Mouse (Mus musculus): ENCODE results near the gene Pip4k2a. TPM values are rescaled to one million over a fixed set of nuclear protein-coding genes. Genes with fewer than 3 reads are reported as not detected.

The Pip4k2a gene
- polyA plus RNA-seq, 1 experiment: 9.5 TPM

GRCm38 (mm10) chr2:18874626-18875025 is 123.3 kb downstream of the Pip4k2a start:
- no peak for TF ChIP-seq CTCF (IDR thresholded peaks at IDR 0.05; ENCODE audit: insufficient read depth, low read length)
- TF ChIP-seq POLR2A (IDR thresholded peaks at IDR 0.05; ENCODE audit: borderline replicate concordance, extremely low read depth, low read depth, low read length): no peak
- Histone ChIP-seq H3K4me3 (replicated peaks; ENCODE audit: extremely low read depth, low read depth, low read length) (no peak overlapping the region), H3K4me1 (ENCODE audit: control insufficient read depth, insufficient read depth, low read length) (no peaks in the 10 kb centered on the region)
- 92% methylated on average over 7 of the region's 7 CpGs for WGBS
- no peak for DNase-seq

- H3K4me1 ChIP-seq (ENCODE audit: control insufficient read depth, insufficient read depth, low read length): no peaks in the 10 kb centered on the region
- TF ChIP-seq CTCF (IDR thresholded peaks at IDR 0.05; ENCODE audit: insufficient read depth, low read length): no peak
- TF ChIP-seq POLR2A (IDR thresholded peaks at IDR 0.05; ENCODE audit: borderline replicate concordance, extremely low read depth, low read depth, low read length): no peak
- no peak for DNase-seq
- WGBS: 86% methylated on average over 8 of the region's 8 CpGs
- H3K4me3 ChIP-seq (replicated peaks; ENCODE audit: extremely low read depth, low read depth, low read length): no peak overlapping the region
These were observed 123.9 kb downstream of the Pip4k2a start for GRCm38 (mm10) chr2:18874063-18874462.

GRCm38 (mm10) chr2:18873440-18873839 is 124.5 kb downstream of the Pip4k2a start:
- Histone ChIP-seq H3K4me1 (ENCODE audit: control insufficient read depth, insufficient read depth, low read length) (no peaks in the 10 kb centered on the region), H3K4me3 (replicated peaks; ENCODE audit: extremely low read depth, low read depth, low read length) (no peak overlapping the region)
- 82% methylated on average over 3 of the region's 3 CpGs for WGBS
- TF ChIP-seq POLR2A (IDR thresholded peaks at IDR 0.05; ENCODE audit: borderline replicate concordance, extremely low read depth, low read depth, low read length) (no peak), CTCF (IDR thresholded peaks at IDR 0.05; ENCODE audit: insufficient read depth, low read length) (no peak)
- DNase-seq: no peak

- WGBS: 4% methylated on average over 2 of the region's 2 CpGs
- Histone ChIP-seq H3K4me3 (replicated peaks; ENCODE audit: extremely low read depth, low read depth, low read length) (no peak overlapping the region), H3K4me1 (ENCODE audit: control insufficient read depth, insufficient read depth, low read length) (no peaks in the 10 kb centered on the region)
- peak; percentile 61 for DNase-seq
- TF ChIP-seq CTCF (IDR thresholded peaks at IDR 0.05; ENCODE audit: insufficient read depth, low read length): peak; percentile 49
- TF ChIP-seq POLR2A (IDR thresholded peaks at IDR 0.05; ENCODE audit: borderline replicate concordance, extremely low read depth, low read depth, low read length): no peak
These were observed 125.1 kb downstream of the Pip4k2a start for GRCm38 (mm10) chr2:18872797-18873196.

GRCm38 (mm10) chr2:18871087-18871486 is 126.8 kb downstream of the Pip4k2a start:
- H3K4me1 ChIP-seq (ENCODE audit: control insufficient read depth, insufficient read depth, low read length): no peaks in the 10 kb centered on the region
- WGBS: 96% methylated on average over 3 of the region's 3 CpGs
- H3K4me3 ChIP-seq (replicated peaks; ENCODE audit: extremely low read depth, low read depth, low read length): no peak overlapping the region
- no peak for TF ChIP-seq POLR2A (IDR thresholded peaks at IDR 0.05; ENCODE audit: borderline replicate concordance, extremely low read depth, low read depth, low read length)
- no peak for TF ChIP-seq CTCF (IDR thresholded peaks at IDR 0.05; ENCODE audit: insufficient read depth, low read length)
- DNase-seq: no peak

GRCm38 (mm10) chr2:18867069-18867468 is 130.9 kb downstream of the Pip4k2a start:
- DNase-seq: no peak
- 84% methylated on average over 2 of the region's 2 CpGs for WGBS
- no peak overlapping the region for H3K4me3 ChIP-seq (replicated peaks; ENCODE audit: extremely low read depth, low read depth, low read length)
- TF ChIP-seq POLR2A (IDR thresholded peaks at IDR 0.05; ENCODE audit: borderline replicate concordance, extremely low read depth, low read depth, low read length) (no peak), CTCF (IDR thresholded peaks at IDR 0.05; ENCODE audit: insufficient read depth, low read length) (no peak)
- no peaks in the 10 kb centered on the region for H3K4me1 ChIP-seq (ENCODE audit: control insufficient read depth, insufficient read depth, low read length)

GRCm38 (mm10) chr2:18864719-18865118 is 133.2 kb downstream of the Pip4k2a start:
- no peak overlapping the region for H3K4me3 ChIP-seq (replicated peaks; ENCODE audit: extremely low read depth, low read depth, low read length)
- TF ChIP-seq CTCF (IDR thresholded peaks at IDR 0.05; ENCODE audit: insufficient read depth, low read length) (no peak), POLR2A (IDR thresholded peaks at IDR 0.05; ENCODE audit: borderline replicate concordance, extremely low read depth, low read depth, low read length) (no peak)
- H3K4me1 ChIP-seq (ENCODE audit: control insufficient read depth, insufficient read depth, low read length): no peaks in the 10 kb centered on the region
- 92% methylated on average over 5 of the region's 5 CpGs for WGBS
- no peak for DNase-seq

- H3K4me3 ChIP-seq (replicated peaks; ENCODE audit: extremely low read depth, low read depth, low read length): no peak overlapping the region
- 88% methylated on average over 5 of the region's 5 CpGs for WGBS
- no peak for TF ChIP-seq POLR2A (IDR thresholded peaks at IDR 0.05; ENCODE audit: borderline replicate concordance, extremely low read depth, low read depth, low read length)
- no peak for TF ChIP-seq CTCF (IDR thresholded peaks at IDR 0.05; ENCODE audit: insufficient read depth, low read length)
- H3K4me1 ChIP-seq (ENCODE audit: control insufficient read depth, insufficient read depth, low read length): no peaks in the 10 kb centered on the region
- no peak for DNase-seq
These were observed 136.2 kb downstream of the Pip4k2a start for GRCm38 (mm10) chr2:18861607-18862158.

GRCm38 (mm10) chr2:18860686-18861085 is 137.2 kb downstream of the Pip4k2a start:
- 79% methylated on average over 9 of the region's 9 CpGs for WGBS
- TF ChIP-seq CTCF (IDR thresholded peaks at IDR 0.05; ENCODE audit: insufficient read depth, low read length): no peak
- no peak for TF ChIP-seq POLR2A (IDR thresholded peaks at IDR 0.05; ENCODE audit: borderline replicate concordance, extremely low read depth, low read depth, low read length)
- no peak for DNase-seq
- H3K4me3 ChIP-seq (replicated peaks; ENCODE audit: extremely low read depth, low read depth, low read length): no peak overlapping the region
- H3K4me1 ChIP-seq (ENCODE audit: control insufficient read depth, insufficient read depth, low read length): no peaks in the 10 kb centered on the region

GRCm38 (mm10) chr2:18857952-18858351 is 140.0 kb downstream of the Pip4k2a start:
- 93% methylated on average over 3 of the region's 3 CpGs for WGBS
- no peak for DNase-seq
- TF ChIP-seq POLR2A (IDR thresholded peaks at IDR 0.05; ENCODE audit: borderline replicate concordance, extremely low read depth, low read depth, low read length) (no peak), CTCF (IDR thresholded peaks at IDR 0.05; ENCODE audit: insufficient read depth, low read length) (no peak)
- Histone ChIP-seq H3K4me1 (ENCODE audit: control insufficient read depth, insufficient read depth, low read length) (no peaks in the 10 kb centered on the region), H3K4me3 (replicated peaks; ENCODE audit: extremely low read depth, low read depth, low read length) (no peak overlapping the region)

Measured in lung, adult 2 months (tissue).